Mouse (Mus musculus): ENCODE measurements around the gene Calhm3. TPM values are rescaled to one million over a fixed set of nuclear protein-coding genes. Genes with fewer than 3 reads are reported as not detected.

The Calhm3 gene
- polyA plus RNA-seq, 1 experiment, result 0.30 TPM

GRCm38 (mm10) chr19:47178431-47179271, 21.1 kb upstream of the Calhm3 start, which contains the start of gene Neurl1a:
Gene Neurl1a, plus strand, starts transcription at chr19:47178820.
- Histone ChIP-seq H3K4me3 (ENCODE audit: control insufficient read depth, low read depth, low read length) (peak within 1 kb of the TSS; percentile 72), H3K36me3 (ENCODE audit: control insufficient read depth, insufficient read depth, low read length) (no peaks in the 10 kb centered on the region), H3K4me1 (ENCODE audit: control insufficient read depth, insufficient read depth, low read length) (peaks cover 9% of the 10 kb centered on the region), H3K27me3 (ENCODE audit: control insufficient read depth, insufficient read depth, low read length) (no peaks in the 10 kb centered on the region), H3K27ac (ENCODE audit: control insufficient read depth, insufficient read depth, low read depth, low read length) (no peak within 1 kb of the TSS)
- TF ChIP-seq POLR2A (IDR thresholded peaks at IDR 0.05; ENCODE audit: control insufficient read depth, low read depth, low read length) (no peak), CTCF (IDR thresholded peaks at IDR 0.05; ENCODE audit: control insufficient read depth, insufficient read depth, insufficient replicate concordance, low read depth, low read length) (no peak)

- H3K4me3 ChIP-seq (ENCODE audit: control insufficient read depth, low read depth, low read length), result peak overlapping the region; percentile 72
- no peaks in the 10 kb centered on the region for H3K36me3 ChIP-seq (ENCODE audit: control insufficient read depth, insufficient read depth, low read length)
- TF ChIP-seq POLR2A (IDR thresholded peaks at IDR 0.05; ENCODE audit: control insufficient read depth, low read depth, low read length) (no peak), CTCF (IDR thresholded peaks at IDR 0.05; ENCODE audit: control insufficient read depth, insufficient read depth, insufficient replicate concordance, low read depth, low read length) (no peak)
- H3K27me3 ChIP-seq (ENCODE audit: control insufficient read depth, insufficient read depth, low read length), result no peaks in the 10 kb centered on the region
- no peak overlapping the region for H3K27ac ChIP-seq (ENCODE audit: control insufficient read depth, insufficient read depth, low read depth, low read length)
- H3K4me1 ChIP-seq (ENCODE audit: control insufficient read depth, insufficient read depth, low read length), result peaks cover 9% of the 10 kb centered on the region
Measured at GRCm38 (mm10) chr19:47178001-47178400, 20.4 kb upstream of the Calhm3 start.

- Histone ChIP-seq H3K36me3 (ENCODE audit: control insufficient read depth, insufficient read depth, low read length) (no peaks in the 10 kb centered on the region), H3K4me1 (ENCODE audit: control insufficient read depth, insufficient read depth, low read length) (peaks cover 9% of the 10 kb centered on the region), H3K27me3 (ENCODE audit: control insufficient read depth, insufficient read depth, low read length) (no peaks in the 10 kb centered on the region), H3K27ac (ENCODE audit: control insufficient read depth, insufficient read depth, low read depth, low read length) (no peak overlapping the region), H3K4me3 (ENCODE audit: control insufficient read depth, low read depth, low read length) (peak overlapping the region; percentile 72; the same call in 1 of the 2 replicates)
- TF ChIP-seq CTCF (IDR thresholded peaks at IDR 0.05; ENCODE audit: control insufficient read depth, insufficient read depth, insufficient replicate concordance, low read depth, low read length) (no peak), POLR2A (IDR thresholded peaks at IDR 0.05; ENCODE audit: control insufficient read depth, low read depth, low read length) (no peak)
Measured at GRCm38 (mm10) chr19:47176916-47177505, 19.4 kb upstream of the Calhm3 start.

GRCm38 (mm10) chr19:47175472-47175871, 17.9 kb upstream of the Calhm3 start:
- H3K27me3 ChIP-seq (ENCODE audit: control insufficient read depth, insufficient read depth, low read length), result no peaks in the 10 kb centered on the region
- H3K4me3 ChIP-seq (ENCODE audit: control insufficient read depth, low read depth, low read length), result no peak overlapping the region
- no peak overlapping the region for H3K27ac ChIP-seq (ENCODE audit: control insufficient read depth, insufficient read depth, low read depth, low read length)
- peaks cover 9% of the 10 kb centered on the region for H3K4me1 ChIP-seq (ENCODE audit: control insufficient read depth, insufficient read depth, low read length)
- H3K36me3 ChIP-seq (ENCODE audit: control insufficient read depth, insufficient read depth, low read length), result no peaks in the 10 kb centered on the region
- TF ChIP-seq CTCF (IDR thresholded peaks at IDR 0.05; ENCODE audit: control insufficient read depth, insufficient read depth, insufficient replicate concordance, low read depth, low read length) (no peak), POLR2A (IDR thresholded peaks at IDR 0.05; ENCODE audit: control insufficient read depth, low read depth, low read length) (no peak)

GRCm38 (mm10) chr19:47174515-47174914, 17.0 kb upstream of the Calhm3 start:
- no peak overlapping the region for H3K27ac ChIP-seq (ENCODE audit: control insufficient read depth, insufficient read depth, low read depth, low read length)
- H3K4me3 ChIP-seq (ENCODE audit: control insufficient read depth, low read depth, low read length), result no peak overlapping the region
- H3K36me3 ChIP-seq (ENCODE audit: control insufficient read depth, insufficient read depth, low read length), result no peaks in the 10 kb centered on the region
- peaks cover 9% of the 10 kb centered on the region for H3K4me1 ChIP-seq (ENCODE audit: control insufficient read depth, insufficient read depth, low read length)
- no peaks in the 10 kb centered on the region for H3K27me3 ChIP-seq (ENCODE audit: control insufficient read depth, insufficient read depth, low read length)
- TF ChIP-seq CTCF (IDR thresholded peaks at IDR 0.05; ENCODE audit: control insufficient read depth, insufficient read depth, insufficient replicate concordance, low read depth, low read length), result no peak
- no peak for TF ChIP-seq POLR2A (IDR thresholded peaks at IDR 0.05; ENCODE audit: control insufficient read depth, low read depth, low read length)

- TF ChIP-seq POLR2A (IDR thresholded peaks at IDR 0.05; ENCODE audit: control insufficient read depth, low read depth, low read length) (no peak), CTCF (IDR thresholded peaks at IDR 0.05; ENCODE audit: control insufficient read depth, insufficient read depth, insufficient replicate concordance, low read depth, low read length) (peak; percentile 82; the same call in 1 of the 2 replicates)
- Histone ChIP-seq H3K36me3 (ENCODE audit: control insufficient read depth, insufficient read depth, low read length) (no peaks in the 10 kb centered on the region), H3K4me3 (ENCODE audit: control insufficient read depth, low read depth, low read length) (peak overlapping the region; percentile 51), H3K4me1 (ENCODE audit: control insufficient read depth, insufficient read depth, low read length) (peaks cover 9% of the 10 kb centered on the region), H3K27me3 (ENCODE audit: control insufficient read depth, insufficient read depth, low read length) (no peaks in the 10 kb centered on the region), H3K27ac (ENCODE audit: control insufficient read depth, insufficient read depth, low read depth, low read length) (no peak overlapping the region)
Measured at GRCm38 (mm10) chr19:47168793-47169412, 11.3 kb upstream of the Calhm3 start.

- no peak for TF ChIP-seq POLR2A (IDR thresholded peaks at IDR 0.05; ENCODE audit: control insufficient read depth, low read depth, low read length)
- TF ChIP-seq CTCF (IDR thresholded peaks at IDR 0.05; ENCODE audit: control insufficient read depth, insufficient read depth, insufficient replicate concordance, low read depth, low read length), result peak; percentile 61; the same call in 1 of the 2 replicates
- Histone ChIP-seq H3K4me1 (ENCODE audit: control insufficient read depth, insufficient read depth, low read length) (peaks cover 9% of the 10 kb centered on the region), H3K36me3 (ENCODE audit: control insufficient read depth, insufficient read depth, low read length) (no peaks in the 10 kb centered on the region), H3K27me3 (ENCODE audit: control insufficient read depth, insufficient read depth, low read length) (no peaks in the 10 kb centered on the region), H3K4me3 (ENCODE audit: control insufficient read depth, low read depth, low read length) (peak overlapping the region; percentile 51), H3K27ac (ENCODE audit: control insufficient read depth, insufficient read depth, low read depth, low read length) (no peak overlapping the region)
Measured at GRCm38 (mm10) chr19:47168223-47168622, 10.7 kb upstream of the Calhm3 start.

Measured in testis, adult 2 months (tissue).